Mouse (Mus musculus) left cerebral cortex, postnatal 14 days (tissue): ENCODE results near the gene Aatf. TPM values are rescaled to one million over a fixed set of nuclear protein-coding genes. Genes with fewer than 3 reads are reported as not detected.

Experiments used
- DNase-seq, 2 experiments: peaks; one replicate each; pipeline ENCODE4 v3.0.0; 2021 to 2022; ENCODE audit warnings: low spot score in 2 of 2, mixed read lengths in 1 of 2
- intact Hi-C: fragments of 180-260 bp; cut with DNase I; formaldehyde crosslinking; loops from one replicate; pipeline ENCODE4 v1.15.1; 2025
- long read RNA-seq, 2 experiments: library from polyadenylated mRNA; stranded (forward); transcript quantifications; one replicate each; pipeline ENCODE4 v2.0.0; 2021
- total RNA-seq, 2 experiments: library from RNA; stranded (reverse); gene quantifications; 2 replicates each; pipeline ENCODE4 v1.2.3; 2021

Aatf gene
- 10 to 100 TPM; 17.3 to 18.3 TPM for total RNA-seq
- long read RNA-seq, experiment 1, transcript Aatf-201 (13 exons, 1,822 nt): major isoform, 14 of 22 reads
- long read RNA-seq, experiment 1, partial matches to known transcripts: 1 of 22 reads
- long read RNA-seq, experiment 1, other reads (novel, unspliced or antisense): 7 of 22 reads
- long read RNA-seq, experiment 2, transcript Aatf-201 (13 exons, 1,822 nt): major isoform, 19 of 27 reads
- long read RNA-seq, experiment 2, partial matches to known transcripts: 1 of 27 reads
- long read RNA-seq, experiment 2, other reads (novel, unspliced or antisense): 6 of 27 reads

DNA sequence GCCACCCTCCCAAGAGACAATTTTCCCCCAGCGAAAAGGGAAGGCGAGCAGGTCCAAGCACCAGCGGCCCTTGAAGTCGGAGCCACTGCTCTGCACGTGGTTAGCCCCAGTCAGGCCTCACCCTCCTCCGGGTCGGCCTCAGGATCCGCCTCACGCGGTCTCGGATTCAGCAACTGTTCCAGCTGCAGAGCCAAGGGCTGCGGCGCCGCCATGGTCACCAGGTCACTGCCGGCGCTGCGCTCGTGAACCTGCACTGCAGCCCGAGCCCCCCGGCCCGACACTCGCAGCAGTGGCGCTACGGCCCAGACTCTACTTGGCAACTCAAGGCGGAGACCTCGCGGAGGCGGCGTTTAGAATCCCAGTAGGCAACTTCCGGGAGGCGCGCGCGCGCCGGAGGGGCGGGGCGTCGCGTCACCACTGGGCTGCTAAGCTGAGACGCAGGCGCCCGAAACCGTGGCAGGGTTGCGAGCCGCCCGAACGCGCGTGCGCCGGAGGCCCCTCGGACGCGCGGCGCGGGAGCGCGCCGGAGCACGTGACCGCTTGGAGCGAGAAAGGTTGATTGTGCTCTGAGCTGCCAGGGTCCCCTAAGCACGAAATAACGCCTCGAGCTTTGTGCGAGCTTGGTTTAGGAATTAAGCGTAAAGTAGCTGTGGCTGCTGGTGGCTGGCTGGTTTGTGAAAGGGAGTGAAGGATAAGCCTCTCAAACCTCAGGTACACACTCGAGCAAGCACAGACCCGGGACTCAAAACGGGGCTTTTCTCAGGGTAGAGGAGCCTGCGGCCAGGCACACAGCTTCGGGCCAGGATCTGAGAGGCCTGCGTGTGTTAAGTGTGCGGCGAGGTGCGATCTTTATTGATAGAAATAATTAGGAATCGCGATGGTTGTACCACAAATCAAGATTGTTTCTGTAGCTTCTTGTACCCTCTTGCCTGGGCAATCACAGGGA is at the start of gene Aatf:
Gene Aatf (minus strand): TSS at position 352 of the 946 bp plus-strand sequence.
- intact Hi-C loops: loop anchor here (5.0 kb wide), 1 partner anchor 284 kb away; no protein-coding TSS in a partner anchor

DNA sequence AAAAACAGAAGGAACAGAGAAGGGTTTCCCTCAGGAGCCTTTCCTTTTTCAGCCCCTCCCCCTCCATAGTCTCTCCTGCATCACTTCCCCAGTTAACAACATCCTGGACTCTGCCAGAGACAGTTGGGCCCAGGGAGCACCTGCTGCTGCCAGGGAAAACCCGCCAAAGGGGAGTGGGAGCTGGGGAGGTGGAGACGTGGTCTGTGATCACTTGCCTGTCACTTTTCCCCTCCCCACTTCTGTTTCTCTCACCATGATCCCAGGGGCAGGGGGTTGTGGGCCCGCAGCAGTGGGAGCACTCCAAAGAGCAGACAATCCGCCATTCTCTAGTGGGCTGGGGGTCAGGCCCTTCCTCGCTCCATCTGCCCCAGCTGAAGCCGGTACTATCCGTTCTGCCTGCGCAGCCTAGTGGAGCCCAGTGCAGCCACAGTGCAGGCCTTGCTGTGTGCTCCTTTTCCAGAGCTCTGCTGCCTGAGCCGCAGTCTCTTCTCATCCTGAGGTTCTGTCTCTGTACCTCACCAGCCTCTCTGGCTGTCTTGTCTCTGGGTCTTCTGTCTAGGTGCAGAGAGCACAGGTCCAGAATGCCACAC is 49.5 kb upstream of the Aatf start:
- no peak for DNase-seq
- intact Hi-C loops: no loop called here

More for the DNA sequence above, at the start of gene Aatf:
- peak; percentile 95 to 97 for DNase-seq

DNA sequence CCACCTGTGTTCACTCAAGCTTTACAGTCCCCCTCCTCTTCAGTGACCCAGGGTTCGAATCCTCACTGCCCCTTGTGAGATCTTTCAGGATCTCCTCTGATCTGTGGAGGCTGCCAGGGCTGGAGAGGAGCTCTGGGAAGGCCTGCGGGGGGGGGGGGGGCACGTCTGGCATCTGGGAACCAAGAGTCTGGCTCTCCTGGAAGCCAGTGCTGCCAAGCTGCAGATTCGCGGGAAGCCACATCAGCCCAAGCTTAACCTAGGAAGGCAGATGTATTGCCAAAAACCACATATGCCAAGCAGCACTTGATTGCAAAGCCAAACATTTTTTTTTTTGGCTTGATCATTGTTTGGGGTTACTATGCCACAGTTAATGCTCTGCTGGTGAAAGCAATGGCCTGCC is 48.2 kb upstream of the Aatf start:
- intact Hi-C loops: no loop called here
- DNase-seq: no peak

DNA sequence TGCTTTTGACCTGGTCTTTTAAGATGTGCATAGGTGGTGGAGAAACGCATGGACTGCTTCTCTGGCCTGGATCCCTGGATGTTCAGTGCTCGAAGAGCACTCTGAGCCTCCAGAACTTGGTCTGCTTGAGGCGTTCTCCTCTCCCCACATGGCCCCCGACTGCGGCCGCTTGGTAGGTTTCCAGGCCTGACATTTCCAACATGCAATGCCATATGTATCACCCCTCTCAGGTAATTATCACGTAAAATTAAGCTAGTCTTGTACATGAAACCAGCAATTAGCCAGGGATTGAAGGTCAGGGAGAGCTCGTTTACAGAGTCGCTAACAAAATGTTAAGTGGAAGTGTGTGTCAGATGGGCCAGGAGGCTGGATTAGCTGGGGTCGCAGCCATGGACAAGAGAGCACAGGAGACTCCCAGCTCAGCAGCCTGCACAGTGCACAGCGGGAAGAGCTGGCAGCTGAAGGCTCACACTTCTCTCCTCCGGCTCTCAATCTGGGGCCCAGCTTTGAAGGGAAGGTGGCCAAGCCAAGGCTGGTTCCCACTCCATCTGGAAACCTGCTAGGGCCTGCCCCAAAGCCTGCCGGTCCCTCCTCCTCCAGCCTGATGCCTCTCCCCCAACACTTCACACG is 40.6 kb upstream of the Aatf start:
- no peak for DNase-seq
- intact Hi-C loops: no loop called here

DNA sequence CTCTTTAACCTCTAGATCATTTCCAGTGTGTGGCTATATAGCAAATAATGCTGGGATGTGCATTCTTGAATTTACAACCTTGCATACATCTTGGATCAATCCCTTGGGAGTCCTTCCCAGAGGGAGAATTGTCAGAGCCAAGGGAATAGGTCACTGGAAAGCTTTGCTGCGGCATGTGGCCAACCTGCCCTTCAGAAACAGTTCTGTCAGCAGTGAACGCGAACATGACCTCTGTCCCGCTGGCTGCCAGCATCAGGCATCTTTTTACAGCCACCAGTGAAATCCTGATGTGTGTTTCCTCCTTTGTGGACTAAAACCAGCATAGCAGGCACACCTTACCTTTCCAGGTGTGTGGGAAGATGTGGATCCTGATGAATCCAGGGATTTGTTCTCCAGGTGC is 38.0 kb upstream of the Aatf start:
- intact Hi-C loops: no loop called here
- no peak for DNase-seq

DNA sequence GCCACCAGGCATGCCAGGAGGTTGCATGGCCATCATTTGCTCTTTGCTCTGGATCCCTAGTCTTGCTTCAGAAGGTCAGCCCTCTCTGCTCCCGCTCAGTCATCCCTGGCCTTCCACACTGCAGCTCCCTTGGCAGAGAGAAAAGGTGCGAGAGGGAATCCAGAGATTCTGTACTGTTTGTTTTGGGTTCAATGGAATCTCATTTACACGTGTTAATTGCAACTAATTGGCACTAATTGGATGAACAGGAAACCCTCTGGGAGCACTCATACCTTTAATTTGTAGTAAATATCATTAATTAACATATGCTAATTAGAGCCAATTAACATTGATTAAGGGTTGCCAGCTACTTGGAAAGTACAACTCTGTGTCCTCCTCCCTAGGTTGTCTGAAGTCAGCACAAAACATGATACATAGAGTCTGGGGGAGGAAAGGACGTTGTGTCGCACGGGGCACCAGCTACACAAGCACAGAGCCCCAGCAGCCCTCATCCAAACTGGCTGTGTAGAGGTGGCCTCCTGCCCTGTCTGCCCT is 36.0 kb upstream of the Aatf start:
- intact Hi-C loops: no loop called here
- no peak for DNase-seq

DNA sequence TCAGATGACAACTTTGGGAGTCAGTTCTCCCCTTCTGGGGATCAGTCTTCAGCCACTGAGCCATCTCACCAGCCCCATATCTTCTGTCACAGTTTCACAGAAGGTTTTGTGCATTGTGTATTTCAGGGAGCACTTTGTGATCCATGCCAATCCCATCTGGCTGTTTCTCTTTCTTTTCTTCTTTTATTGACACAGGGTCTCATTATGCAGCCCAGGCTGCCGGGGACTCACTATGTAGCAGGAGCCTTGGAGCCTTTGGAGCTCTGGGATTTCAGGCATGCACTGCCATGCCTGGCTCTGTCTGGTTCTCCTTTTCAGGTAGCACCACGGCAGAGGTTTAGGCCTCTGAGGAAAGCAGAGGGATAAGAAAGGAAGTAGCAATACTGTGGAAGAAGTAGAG is 35.0 kb upstream of the Aatf start:
- DNase-seq: no peak
- intact Hi-C loops: no loop called here

DNA sequence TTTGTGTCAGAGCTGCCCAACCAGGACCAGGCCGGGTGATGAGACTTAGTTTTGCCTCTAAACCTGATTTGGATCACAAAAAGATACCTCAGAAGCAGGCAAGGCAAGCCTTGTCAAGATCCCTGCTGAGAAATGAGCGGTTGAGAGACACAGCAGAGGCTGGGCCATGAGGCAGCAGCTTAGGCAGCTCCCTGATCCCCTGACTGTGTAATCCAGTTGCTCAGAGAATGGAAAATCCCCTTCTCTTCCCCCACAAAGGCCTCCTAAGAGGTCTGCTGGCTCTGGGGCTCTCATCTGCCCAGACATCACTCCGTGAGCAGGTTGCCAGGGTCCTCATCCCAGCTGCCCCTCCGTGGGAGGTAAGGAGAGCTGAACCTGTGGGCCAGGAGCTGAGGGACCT is 26.7 kb upstream of the Aatf start:
- intact Hi-C loops: no loop called here
- no peak for DNase-seq

DNA sequence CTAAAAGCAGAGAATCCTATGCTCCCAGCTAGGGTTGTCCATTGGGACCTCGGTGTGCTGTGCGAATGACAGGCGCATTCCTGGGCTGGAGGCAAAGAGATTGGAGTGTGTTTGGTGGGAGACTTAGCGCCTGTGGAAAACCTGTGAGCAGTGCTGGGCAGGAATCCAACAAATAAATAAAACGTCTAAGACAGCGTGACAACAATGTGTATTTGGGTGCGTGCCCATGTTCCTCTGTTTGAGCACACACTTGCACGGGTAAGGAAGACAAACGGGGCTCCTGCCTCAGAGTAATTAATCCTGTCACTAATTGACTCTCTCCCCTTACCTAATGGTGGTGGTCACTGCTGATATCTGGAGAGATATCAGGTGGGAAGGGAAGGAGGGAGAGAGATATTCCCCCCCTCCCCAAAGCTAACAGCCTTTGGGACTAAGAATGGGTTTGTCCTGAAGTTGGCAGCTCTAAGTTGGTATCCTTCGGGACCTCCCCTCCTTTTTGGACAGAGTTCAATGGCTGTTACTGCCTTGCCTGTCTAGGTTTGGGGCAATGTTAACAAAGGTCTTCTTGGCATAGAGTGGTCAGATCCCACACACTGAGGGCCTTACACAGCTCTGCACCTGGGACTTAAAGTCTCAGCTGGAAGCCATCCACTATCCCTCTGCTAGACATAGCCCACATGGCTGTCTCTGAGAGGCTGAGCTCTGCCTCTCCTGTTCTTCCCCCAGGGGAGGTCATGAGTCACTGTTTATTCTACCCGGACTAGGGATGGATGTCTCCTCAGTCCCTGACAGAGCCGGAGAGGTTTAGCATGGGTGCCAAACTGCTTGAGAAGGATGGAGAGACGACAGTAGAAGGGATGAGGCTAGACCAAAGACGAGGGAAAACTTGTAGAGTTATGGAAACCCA is 16.7 kb upstream of the Aatf start:
- DNase-seq: no peak
- intact Hi-C loops: loop anchor here (5.0 kb wide), 1 partner anchor 192 kb away; no protein-coding TSS in a partner anchor

DNA sequence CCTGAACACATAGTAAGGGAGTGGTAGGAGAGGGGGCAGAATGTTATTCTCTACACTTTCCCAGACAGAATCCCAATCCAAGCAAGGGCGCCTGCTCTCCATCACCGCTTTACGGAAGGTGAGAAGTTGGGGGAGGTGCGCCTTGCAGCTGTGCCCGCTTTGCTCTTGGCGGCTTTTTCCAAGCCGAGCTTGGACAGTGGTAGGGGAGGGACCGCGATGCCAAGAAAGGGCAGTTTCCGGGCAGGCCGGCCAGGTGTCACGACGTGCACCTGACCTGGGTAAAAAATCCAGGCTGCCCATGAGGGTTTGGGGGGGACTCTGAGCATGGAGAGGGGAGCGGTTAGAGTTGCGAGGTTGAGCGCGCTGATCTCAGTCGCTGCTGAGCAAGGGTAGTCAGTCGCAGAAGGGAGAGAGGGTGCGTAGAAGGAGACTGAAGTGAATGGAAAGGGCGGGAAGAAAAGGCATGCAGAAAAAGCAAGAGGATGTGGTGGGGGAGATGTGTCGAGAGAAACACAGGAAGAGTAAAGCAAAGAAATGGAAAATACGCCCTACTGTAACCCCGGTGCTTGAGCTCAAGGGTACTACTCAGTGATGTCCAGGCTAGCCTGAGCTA is 15.9 kb upstream of the Aatf start:
- no peak for DNase-seq
- intact Hi-C loops: loop anchor here (5.0 kb wide), 1 partner anchor 193 kb away; no protein-coding TSS in a partner anchor

DNA sequence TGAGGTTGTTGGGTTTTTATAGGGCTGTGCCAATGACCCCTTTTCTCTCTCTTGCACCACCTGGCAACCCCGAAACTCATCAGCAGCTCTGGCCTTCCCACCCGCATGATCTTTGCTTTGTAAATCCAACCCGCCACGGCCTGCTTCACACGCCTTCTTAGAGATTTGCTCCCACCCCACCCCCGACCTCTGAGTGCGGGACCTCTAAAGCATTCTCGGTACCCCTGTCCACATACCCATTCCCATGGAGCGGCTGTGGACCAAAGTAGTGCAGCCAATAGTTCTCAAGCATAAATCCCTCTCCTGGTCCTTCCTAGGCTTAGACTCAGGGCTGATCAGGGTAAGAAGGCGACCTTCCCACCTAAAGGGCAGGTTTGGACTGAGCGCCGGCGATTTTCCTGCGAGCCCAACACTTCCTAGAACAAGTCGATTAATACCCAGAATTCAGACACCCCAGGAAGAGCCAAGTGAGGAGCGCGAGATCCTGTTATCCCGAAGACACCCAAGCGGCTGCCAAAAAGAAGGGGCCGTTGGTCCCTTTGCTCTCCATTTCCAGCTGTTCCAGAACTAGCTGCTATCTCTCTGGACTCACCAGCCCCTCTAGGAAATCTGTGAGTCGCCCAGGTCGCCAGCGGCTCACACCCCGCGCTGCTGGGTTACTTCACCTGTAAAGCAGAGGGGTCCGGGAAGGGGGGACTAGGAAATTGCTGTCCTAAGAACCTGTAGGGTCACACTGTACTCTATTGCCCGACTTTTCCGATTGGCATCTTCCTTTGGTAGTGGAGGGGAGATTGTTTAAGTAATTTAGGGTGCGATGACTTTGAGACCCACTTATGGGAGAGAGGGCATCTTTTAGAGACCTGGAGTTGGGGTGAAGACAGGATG is 13.9 kb upstream of the Aatf start:
- intact Hi-C loops: loop anchor here (5.0 kb wide), 1 partner anchor 195 kb away; no protein-coding TSS in a partner anchor
- DNase-seq: no peak

DNA sequence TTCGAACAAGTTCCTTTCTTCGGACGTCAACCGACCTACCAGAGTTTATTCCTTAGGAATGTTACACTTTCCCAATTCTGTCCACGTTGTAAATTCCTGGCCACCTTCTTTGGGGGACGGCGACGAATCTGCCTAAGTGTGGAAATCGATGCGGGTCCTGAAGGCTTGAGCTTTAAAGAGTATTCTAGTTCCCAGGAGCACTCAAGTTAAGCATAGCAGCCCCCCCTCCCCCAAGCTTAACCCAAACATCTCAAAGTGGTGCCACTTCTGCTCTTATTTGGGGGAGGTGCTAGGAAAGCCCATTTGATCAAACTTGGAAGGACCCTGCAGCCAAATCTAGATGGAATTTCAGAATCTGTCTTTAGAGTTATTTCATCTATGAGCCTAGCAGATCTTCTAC is 13.1 kb upstream of the Aatf start:
- intact Hi-C loops: loop anchor here (5.0 kb wide), 1 partner anchor 196 kb away; no protein-coding TSS in a partner anchor
- no peak for DNase-seq

DNA sequence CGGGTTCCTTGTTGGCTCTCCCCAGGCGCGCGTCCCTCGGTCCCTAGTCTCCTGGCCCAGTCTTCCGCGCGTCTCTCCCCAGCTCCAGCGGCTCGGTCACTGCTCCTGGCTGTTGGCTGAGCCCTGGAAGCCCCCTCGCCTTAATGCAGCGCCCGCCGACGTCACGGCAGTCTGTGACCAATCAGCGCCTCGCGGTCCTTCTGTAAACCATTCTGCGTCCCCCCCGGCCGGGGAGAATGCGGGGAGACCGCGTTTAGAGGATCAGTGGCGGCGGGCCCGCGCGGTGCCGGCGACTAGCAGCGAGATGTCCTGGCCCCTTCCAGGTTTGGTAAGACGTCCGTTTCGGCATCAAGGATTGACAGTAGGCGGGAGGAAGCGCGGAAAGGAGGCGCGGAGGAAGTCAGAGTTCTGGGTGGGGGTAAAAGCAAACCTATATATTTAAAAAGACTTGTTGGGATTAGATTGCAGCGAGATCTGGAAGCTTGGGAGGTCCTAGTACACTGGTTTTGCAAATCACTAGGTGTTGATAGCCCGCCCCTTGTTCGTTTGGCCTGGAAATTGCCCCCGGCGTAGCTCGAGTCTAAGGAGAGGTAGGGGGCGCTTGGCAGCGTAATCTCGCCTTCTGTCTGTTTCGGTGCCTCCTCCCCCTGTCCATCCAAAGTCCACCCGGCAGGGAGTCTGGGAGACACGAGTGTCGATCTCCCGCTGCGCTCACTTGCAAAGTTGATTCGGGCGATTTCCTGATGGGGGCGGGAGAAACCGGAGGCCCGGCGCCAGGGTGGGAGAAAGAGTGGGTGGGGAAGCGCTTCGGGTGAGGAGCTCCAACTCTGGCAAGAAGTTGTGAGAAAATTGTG is 12.3 kb upstream of the Aatf start, which contains the start of gene Lhx1:
Gene Lhx1 (minus strand): TSS at position 115 of the 854 bp plus-strand sequence.
- intact Hi-C loops: loop anchor here (5.0 kb wide), 1 partner anchor 197 kb away; no protein-coding TSS in a partner anchor
- no peak for DNase-seq

DNA sequence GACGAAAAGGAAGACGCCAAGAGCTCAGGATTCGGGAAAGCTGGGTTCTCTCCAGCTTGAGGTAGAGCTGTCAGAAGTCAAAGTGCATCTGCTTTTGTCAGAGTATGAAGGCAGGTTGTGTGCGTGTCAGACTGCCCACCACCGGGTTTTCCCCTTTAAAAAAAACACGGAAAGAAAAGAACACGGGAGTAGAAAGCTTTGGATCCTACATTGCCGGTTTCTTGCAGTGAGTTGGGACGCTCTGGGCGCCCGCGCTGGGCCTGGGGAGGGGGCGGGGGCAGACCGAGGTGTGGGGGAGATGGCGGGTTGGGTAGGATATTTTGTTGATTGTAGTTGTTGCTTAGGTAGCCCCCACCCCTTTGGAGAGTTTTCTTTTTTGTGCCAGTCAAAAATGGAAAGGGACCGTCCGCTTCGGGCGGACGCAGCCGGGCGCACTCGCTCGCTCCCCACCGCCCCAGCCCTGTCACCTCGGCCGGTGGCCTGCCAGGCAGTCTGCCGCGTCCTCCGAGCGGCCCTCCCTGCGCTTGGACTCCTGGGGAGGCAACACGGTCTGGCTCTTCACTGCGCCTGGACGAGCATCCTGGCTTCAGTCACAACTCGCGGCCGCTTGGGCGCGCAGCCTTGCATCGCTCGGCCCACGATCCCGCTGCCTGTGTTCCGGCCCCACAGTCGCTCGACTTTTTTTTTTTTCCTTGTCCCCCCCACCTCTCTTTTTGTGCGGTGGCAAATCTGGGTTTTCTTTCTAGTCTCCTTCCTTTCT is 11.4 kb upstream of the Aatf start:
- intact Hi-C loops: loop anchor here (5.0 kb wide), 3 partner anchors 198 to 1363 kb away; partner anchors contain the start of genes Hnf1b and Tbx4
- no peak for DNase-seq
